In the genomic region with DNA sequence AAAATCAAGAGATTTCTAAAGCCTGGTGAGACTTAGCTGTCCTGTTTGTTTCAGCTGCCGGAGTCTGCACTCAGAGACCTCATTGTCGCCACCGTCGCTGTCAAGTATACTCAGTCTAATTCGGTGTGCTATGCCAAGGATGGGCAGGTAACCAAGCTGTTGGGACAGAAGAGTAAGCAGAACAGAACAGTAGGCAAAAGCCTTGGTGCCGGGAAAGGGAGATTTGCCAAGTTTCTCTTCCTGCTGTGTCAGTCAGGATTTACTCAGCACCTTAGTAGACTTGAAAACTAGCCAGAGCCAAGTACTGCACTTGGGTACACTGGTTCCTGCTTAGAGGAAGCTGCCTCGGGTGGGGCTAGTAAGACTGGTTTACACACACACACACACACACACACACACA, we compare ENCODE assay signal across 11 mouse cellular contexts. TPM values are rescaled to one million over a fixed set of nuclear protein-coding genes. Genes with fewer than 3 reads are reported as not detected.
DNase-seq lines count a peak whose midpoint lies in the region; ATAC-seq and TF ChIP-seq lines count a peak whose summit lies in the region.
"Had no signal": no experiment of that assay in that cellular context is flagged by ENCODE, and none has a peak within 500 bp of the region (broad histone marks: within the 10 kb centered on the region; RNA-seq: fewer than 3 reads in every experiment).

No protein-coding gene starts in this region.

- H3K9me3 ChIP-seq in lung, postnatal 0 days (ENCODE audit: low read length): no peaks in the 10 kb centered on the region
- H3K9me3 ChIP-seq: embryonic facial prominence, embryonic 15.5 days; lung, embryonic 15.5 days; neural tube, embryonic 15.5 days had no signal

- H3K27me3 ChIP-seq in cerebellum, adult 2 months (ENCODE audit: control insufficient read depth, insufficient read depth, low read length): no peaks in the 10 kb centered on the region
- no peaks in the 10 kb centered on the region for H3K27me3 ChIP-seq in lung, postnatal 0 days (replicated peaks; ENCODE audit: insufficient read depth, low read length)
- H3K27me3 ChIP-seq: embryonic facial prominence, embryonic 15.5 days; lung, embryonic 15.5 days; neural tube, embryonic 15.5 days had no signal

- DNase-seq in kidney, adult 9 months: peak; percentile 9
- DNase-seq in kidney, adult 11 months: no peak
- DNase-seq in brain, adult 2 months (ENCODE audit: low read depth, low spot score): peak; percentile 70
- peak; percentile 43 to 75 for DNase-seq in cerebellum, adult 2 months
- peak; percentile 70 for DNase-seq in lung, postnatal 0 days (ENCODE audit: low spot score)
- no peak for DNase-seq in embryo, embryonic 11 days
- no peak for DNase-seq in thymus, postnatal 0 days (ENCODE audit: low spot score)

- peaks cover 17% of the 10 kb centered on the region; the same call in 1 of the 2 replicates for H3K36me3 ChIP-seq in lung, postnatal 0 days (ENCODE audit: insufficient read depth, low read length)

- no peak for TF ChIP-seq CTCF in cerebellum, adult 2 months (IDR thresholded peaks at IDR 0.05; ENCODE audit: borderline replicate concordance, insufficient read depth, low read depth, low read length)
- no peak for TF ChIP-seq CTCF in lung, postnatal 0 days (IDR thresholded peaks at IDR 0.05)

- WGBS in cerebellum, adult 2 months: 11% methylated on average over 7 of the region's 7 CpGs
- WGBS in lung, postnatal 0 days: 75% methylated on average over 7 of the region's 7 CpGs

- no peak overlapping the region for H3K27ac ChIP-seq in cerebellum, adult 2 months (ENCODE audit: insufficient read depth, low read length)
- no peak overlapping the region for H3K27ac ChIP-seq in lung, postnatal 0 days (ENCODE audit: low read length)
- H3K27ac ChIP-seq: embryonic facial prominence, embryonic 15.5 days; lung, embryonic 15.5 days; neural tube, embryonic 15.5 days had no signal

- H3K9ac ChIP-seq in lung, postnatal 0 days (replicated peaks; ENCODE audit: low read depth): no peak overlapping the region
- H3K9ac ChIP-seq: embryonic facial prominence, embryonic 15.5 days; lung, embryonic 15.5 days; neural tube, embryonic 15.5 days had no signal

- ATAC-seq in lung, postnatal 0 days: no peak
- ATAC-seq: midbrain, embryonic 16.5 days had no signal

- no peak overlapping the region for H3K4me2 ChIP-seq in lung, postnatal 0 days (replicated peaks; ENCODE audit: low read depth, low read length)
- H3K4me2 ChIP-seq: embryonic facial prominence, embryonic 15.5 days; lung, embryonic 15.5 days; neural tube, embryonic 15.5 days had no signal

- no peak for TF ChIP-seq POLR2A in cerebellum, adult 2 months (IDR thresholded peaks at IDR 0.05; ENCODE audit: borderline replicate concordance, insufficient read depth, low read length)

- TF ChIP-seq EP300 in lung, postnatal 0 days (IDR thresholded peaks at IDR 0.05): no peak

- H3K4me1 ChIP-seq in cerebellum, adult 2 months (ENCODE audit: control insufficient read depth, insufficient read depth, low read length): peaks cover 5% of the 10 kb centered on the region; the same call in 1 of the 2 replicates
- H3K4me1 ChIP-seq in lung, postnatal 0 days (ENCODE audit: insufficient read depth, low read depth, low read length): no peaks in the 10 kb centered on the region
- H3K4me1 ChIP-seq: embryonic facial prominence, embryonic 15.5 days; lung, embryonic 15.5 days; neural tube, embryonic 15.5 days had no signal

- H3K4me3 ChIP-seq in cerebellum, adult 2 months (replicated peaks; ENCODE audit: insufficient read depth, low read depth, low read length): no peak overlapping the region
- H3K4me3 ChIP-seq in lung, postnatal 0 days (ENCODE audit: low read depth, low read length): no peak overlapping the region
- H3K4me3 ChIP-seq: embryonic facial prominence, embryonic 15.5 days; lung, embryonic 15.5 days; neural tube, embryonic 15.5 days had no signal

RNA-seq across cellular contexts. Expression of a gene that starts 19.0 kb away (rescaled TPM):
- 21.3 and 23.0 TPM in 2 replicates for polyA plus RNA-seq in cerebellum, adult 2 months (2012; rRNA removed)
- polyA plus RNA-seq in lung, postnatal 0 days (2015; fragmentation: Nextera tagmentation; extraction: Ambion mirVana): 17.5 and 19.1 TPM in 2 replicates
- 80.8 and 92.4 TPM in 2 replicates for polyA plus RNA-seq in thymus, postnatal 0 days (2015; fragmentation: Nextera tagmentation; extraction: Ambion mirVana)

Comparison
In these comparisons a context has a peak if more than half of its experiments do, and no peak if none do; other contexts are left out.
1. DNase-seq: peak in kidney, adult 9 months (single experiment), brain, adult 2 months (single experiment), cerebellum, adult 2 months (2 of 2) and lung, postnatal 0 days (single experiment); none in kidney, adult 11 months (single experiment), embryo, embryonic 11 days (single experiment) and thymus, postnatal 0 days (single experiment).